ENCODE assay signal across 20 mouse cellular contexts in genomic region chr11:116679148-116679547, GRCm38 (mm10). TPM values are rescaled to one million over a fixed set of nuclear protein-coding genes. Genes with fewer than 3 reads are reported as not detected.
"Had no signal": no experiment of that assay in that cellular context is flagged by ENCODE, and none has a peak within 500 bp of the region (broad histone marks: within the 10 kb centered on the region; RNA-seq: fewer than 3 reads in every experiment).

No protein-coding gene starts in this region.

- H3K9ac ChIP-seq: limb, embryonic 12.5 days; limb, embryonic 15.5 days; liver, embryonic 13.5 days had no signal

- H3K27ac ChIP-seq: kidney, postnatal 0 days; layer of hippocampus, adult 2 months; limb, embryonic 12.5 days; limb, embryonic 15.5 days; liver, embryonic 13.5 days; stomach, postnatal 0 days had no signal

- H3K27me3 ChIP-seq: limb, embryonic 12.5 days; limb, embryonic 15.5 days; liver, embryonic 13.5 days had no signal

- DNase-seq: kidney, adult 9 months; layer of hippocampus, adult 9-11 months; liver, embryonic 13.5 days; lung, adult 2 months; lung, postnatal 14 days; lung, postnatal 4 days; midbrain, embryonic 14.5 days; right cerebral cortex, adult 18-20 months; right cerebral cortex, postnatal 14 days; right cerebral cortex, postnatal 4 days; thymus, adult 18-20 months; thymus, postnatal 36 days had no signal

- H3K4me3 ChIP-seq: layer of hippocampus, adult 2 months; limb, embryonic 12.5 days; limb, embryonic 15.5 days; liver, embryonic 13.5 days had no signal

- H3K9me3 ChIP-seq: limb, embryonic 12.5 days; limb, embryonic 15.5 days; liver, embryonic 13.5 days had no signal

RNA-seq across cellular contexts. Expression of gene Cygb, which starts 25.0 kb away (rescaled TPM):
- total RNA-seq: megakaryocyte progenitor cell, adult 5-6 weeks; megakaryocyte-erythroid progenitor cell, adult 5-6 weeks had no signal

RNA-seq across cellular contexts. Expression of gene Prcd, which starts 25.8 kb away (rescaled TPM):
- total RNA-seq: midbrain, postnatal 0 days had no signal
